Mouse (Mus musculus): ENCODE measurements around the gene Nupl1.
A peak's percentile ranks its signal among the peaks of the same experiment; 100 is the strongest.

Gene Nupl1

DNA sequence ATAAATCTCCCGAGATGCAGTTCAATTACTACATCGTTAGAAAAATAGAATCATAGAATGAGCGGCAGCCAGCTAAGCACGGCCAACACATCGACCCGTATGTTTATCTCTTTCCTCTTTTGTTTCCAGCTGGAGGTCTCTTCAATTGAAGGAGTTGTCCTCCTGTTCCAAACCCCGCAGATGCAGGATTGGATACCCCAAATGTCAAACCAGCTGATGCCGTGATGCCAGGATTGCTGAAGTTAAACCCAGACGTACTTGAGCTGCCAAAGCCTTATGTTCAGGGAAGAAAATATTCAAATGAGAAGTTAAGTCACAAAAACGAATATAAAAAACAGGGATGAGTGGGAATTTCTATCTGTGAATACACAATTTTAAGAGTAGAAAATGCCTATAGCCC, 31.3 kb downstream of the Nupl1 start:
- no peak for DNase-seq

DNA sequence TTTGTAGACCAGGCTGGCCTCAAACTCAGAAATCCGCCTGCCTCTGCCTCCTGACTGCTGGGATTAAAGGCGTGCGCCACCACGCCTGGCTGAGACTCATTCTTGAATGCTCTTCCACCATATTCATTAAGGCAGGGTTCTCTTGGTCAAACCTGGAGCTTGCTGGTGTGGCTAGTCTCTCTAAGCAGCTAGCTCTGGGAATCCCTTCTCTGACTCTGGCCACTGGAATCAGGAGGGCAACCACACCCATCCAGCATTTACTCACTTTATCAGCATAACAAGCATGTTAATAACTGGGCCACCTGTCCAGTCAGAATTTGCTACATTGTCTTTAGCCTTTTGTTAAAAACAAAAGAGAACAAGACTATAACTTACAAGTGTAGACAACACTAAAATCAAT, 33.6 kb downstream of the Nupl1 start:
- DNase-seq: no peak

DNA sequence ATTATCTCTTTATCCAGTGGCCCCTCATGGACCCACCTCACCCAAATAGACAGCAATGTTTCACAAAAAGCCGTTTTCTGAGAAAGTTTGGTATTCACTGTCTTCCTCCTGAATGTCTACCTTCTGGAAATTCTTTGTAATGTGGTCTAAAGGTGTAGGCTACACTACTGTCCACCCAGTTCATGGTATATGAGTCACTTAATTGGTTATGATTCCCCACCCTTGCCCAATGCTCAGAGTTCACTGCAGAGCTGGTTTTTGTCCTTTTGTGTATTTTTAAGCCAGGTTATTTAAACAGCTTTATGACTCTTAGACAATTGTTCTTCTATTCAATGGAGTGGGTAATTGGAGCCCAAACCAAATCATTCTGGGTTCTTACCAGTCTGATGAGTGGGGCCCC, 35.1 kb downstream of the Nupl1 start:
- no peak for DNase-seq

DNA sequence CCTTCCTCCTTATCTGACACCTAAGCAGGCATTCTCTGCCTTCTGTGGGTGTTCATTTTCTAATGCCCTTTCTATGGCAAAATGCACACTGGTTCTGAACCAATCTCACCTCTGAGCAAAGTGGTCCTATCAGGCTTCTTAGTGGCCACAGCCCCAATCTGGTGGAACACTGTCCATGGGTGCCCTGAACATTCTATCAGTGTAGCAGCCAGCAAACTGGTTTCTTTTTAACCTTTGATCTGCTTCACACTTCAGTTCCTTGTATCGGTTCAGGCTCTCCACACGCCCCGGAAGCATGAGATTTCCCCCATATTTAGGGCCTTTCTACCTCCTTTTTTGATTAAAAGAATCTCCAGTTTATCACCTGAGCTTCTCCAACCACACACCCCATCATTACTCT, 36.2 kb downstream of the Nupl1 start:
- DNase-seq: no peak

DNA sequence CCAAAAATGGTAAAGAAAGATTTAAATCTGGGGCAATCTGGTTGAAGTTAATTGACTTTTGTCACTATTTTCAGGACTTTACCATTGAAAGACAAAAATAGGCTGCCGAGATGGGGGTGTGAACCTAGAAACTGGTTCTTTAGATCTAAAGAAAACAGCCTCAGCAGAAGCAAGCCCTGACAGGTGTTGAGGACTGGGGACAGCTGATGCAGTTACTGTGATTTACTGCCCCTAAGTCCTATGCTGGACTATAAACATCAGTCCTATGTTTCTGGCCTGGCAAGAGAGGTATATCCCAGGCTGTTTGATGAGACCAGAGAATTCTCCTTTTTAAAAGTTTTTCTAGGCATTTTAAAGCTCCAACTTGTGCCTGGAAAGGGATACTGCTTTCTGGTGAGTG, 37.2 kb downstream of the Nupl1 start:
- no peak for DNase-seq

DNA sequence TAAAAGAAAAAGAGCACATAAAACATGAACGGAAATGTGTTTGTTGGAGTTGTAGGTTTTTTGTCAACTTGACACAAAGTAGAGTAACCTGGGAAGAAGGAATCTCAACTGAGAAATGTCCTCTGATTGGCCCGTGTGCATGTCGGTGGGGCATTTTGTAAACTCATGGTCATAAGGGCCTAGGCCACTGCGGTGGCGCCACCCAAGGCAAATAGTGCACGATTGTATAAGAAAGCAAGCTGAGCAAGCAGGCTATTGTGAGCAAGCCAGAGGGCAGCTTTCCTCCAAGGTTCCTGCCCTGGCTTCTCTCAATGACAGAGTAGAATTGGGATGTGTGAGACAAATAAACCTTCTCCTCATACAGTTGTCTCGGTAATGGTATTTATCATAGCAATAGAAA, 42.1 kb downstream of the Nupl1 start:
- no peak for DNase-seq

DNA sequence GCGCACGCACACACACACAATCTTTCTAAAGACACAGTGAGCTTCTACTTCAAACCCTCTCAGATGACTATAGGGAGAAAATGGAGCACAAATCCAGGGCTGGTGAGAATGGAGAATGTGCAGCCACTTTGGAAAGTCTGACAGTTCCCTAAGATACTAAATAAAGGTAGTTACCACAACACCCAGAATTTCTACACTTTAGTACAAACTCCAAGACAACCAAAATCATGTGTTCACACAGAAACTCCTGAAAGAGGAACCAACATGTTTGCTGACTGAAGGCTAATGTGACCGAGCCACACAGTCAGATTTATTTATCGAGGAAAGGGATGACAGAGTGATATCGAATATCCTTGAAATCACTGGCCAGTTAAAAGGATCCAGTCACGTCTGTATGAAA, 46.2 kb downstream of the Nupl1 start:
- no peak for DNase-seq

DNA sequence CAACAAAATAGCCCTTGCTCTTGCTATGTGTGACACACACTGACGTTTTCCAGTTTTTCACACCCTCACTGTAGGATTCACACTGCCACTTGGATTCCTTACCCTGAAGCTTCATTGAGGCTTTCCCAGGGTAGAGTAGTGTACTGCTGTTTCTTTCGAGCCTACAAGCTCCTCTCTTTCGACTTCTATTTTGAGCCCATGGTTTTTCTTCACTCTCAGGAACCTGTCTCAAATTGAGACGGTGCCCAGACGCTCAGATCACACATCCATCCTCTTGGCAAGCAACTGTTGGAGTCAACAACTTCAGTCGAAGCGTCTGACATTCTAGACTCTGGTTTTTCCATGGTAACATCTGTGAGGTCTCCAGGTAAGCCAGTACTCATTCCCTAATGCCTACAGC, 54.3 kb downstream of the Nupl1 start, which contains the start of gene Atp8a2:
Gene Atp8a2, minus strand, starts transcription at position 296 of the 400 bp plus-strand sequence.
- DNase-seq: no peak

DNA sequence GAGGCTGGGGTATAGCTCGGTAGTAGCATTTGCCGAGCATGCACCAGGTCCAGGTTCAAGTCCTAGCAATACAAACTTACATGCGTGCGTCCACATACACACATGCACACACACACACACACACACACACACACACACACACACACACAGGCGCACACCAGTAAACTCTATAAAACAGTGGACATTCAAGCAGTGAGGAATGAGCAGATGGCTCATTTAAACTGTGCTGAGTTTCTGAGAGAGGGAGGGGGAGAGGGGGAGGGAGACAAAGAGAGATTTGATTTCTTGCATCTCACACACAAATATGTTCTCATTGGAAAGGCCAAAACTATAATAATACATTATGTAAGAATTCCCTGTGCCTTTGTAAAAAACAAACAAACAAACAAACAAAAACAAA, 55.2 kb downstream of the Nupl1 start:
- DNase-seq: no peak

DNA sequence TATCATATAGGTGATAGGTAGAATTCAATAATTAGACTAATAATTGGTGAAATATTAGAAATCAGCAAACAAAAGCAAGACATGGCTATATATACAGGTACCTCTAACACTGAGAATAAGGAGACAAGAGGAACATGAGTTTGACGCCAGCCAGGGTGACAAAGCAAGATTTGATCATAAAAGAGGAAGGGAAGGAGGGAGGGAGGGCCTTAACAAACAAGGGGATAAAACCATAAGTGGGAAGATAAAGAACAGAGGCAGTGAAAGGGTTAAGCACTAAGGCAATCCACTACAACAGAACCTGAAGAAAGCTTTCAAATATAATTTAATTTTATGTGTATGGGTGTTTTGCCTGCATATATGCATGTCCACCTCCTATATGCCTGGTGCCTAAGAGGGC, 56.6 kb downstream of the Nupl1 start:
- DNase-seq: no peak

DNA sequence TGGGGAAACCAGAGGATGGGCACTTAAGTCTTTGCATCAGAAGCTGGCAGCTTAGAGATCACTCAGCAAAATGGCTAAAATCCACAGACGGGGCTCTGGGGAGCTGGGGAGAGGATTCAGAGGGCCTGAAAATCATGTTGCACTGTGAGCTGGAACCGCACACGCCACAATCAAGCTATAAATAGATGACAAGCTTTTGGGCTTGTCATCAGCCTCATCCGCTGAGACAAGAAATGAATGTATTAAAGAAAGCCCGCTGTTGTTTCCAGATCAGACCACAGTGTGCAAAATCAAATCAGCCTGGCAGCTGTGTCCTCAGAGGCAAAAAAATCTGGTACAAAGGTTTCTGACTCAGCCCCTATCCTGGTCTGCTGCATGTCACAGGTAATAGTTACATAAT, 61.5 kb downstream of the Nupl1 start:
- no peak for DNase-seq

DNA sequence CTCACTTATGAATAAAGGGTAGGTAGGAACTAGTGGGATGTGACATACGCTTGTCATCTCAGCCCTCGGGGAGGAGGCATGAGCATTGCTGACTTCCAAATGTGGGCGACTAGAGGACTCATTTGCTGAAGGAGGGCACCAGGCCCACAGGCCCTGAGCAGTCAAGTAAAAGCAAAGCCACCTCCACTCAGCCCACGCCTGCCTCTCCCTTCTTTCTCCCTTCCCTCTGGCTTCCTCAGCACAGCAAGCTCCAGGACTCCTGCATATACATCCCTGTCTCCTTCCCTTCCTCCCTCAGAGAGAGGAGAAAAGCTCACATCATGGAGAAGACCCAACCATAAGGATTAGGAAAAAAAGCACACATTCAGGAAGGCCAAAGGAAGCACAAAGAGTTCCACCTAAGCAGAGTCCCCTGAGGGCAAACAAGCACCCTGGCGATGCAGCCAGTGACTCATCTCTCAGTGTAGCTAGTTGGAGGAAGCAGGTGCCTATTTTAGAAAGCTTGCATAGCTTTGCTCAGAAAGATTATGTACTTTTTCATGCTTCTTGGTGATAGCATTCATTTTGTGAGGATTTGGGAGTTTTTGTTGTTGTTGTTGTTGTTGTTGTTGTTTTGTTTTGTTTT, 62.9 kb downstream of the Nupl1 start:
- DNase-seq: no peak

DNA sequence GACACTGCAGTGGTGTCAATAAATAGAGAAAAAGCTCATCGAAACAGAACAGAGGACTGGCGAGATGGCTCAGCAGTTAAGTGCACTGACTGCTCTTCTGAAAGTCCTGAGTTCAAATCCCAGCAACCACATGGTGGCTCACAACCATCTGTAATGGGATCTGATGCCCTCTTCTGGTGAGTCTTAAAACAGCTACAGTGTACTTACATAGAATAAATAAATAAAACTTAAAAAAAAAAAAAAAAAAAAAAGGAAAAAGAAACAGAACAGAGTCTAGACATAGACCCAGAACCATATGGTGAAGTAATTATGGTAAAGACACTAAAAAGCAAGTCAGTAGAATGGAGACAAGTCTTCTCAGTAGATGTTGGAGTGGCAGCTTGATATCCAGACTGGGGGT, 69.9 kb downstream of the Nupl1 start:
- no peak for DNase-seq

DNA sequence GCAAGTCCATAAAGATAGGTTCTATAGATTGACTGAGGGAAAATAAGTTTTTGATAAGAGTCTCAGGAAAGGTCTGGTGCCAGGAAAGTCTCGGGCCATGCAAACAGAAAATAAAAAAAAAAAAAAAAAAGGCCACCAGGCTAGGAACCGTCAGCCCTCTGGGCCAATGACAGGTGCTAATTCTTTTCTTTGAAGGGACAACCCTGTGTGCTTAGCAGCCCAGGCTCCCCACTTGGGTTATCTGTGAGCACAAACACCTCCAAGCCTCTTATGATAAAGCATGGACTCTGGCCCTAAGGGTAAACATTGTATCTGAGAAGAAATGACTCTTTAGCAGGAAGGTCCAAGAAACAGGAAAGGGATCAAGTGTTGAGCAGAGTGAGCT, 72.7 kb downstream of the Nupl1 start:
- DNase-seq: no peak

DNA sequence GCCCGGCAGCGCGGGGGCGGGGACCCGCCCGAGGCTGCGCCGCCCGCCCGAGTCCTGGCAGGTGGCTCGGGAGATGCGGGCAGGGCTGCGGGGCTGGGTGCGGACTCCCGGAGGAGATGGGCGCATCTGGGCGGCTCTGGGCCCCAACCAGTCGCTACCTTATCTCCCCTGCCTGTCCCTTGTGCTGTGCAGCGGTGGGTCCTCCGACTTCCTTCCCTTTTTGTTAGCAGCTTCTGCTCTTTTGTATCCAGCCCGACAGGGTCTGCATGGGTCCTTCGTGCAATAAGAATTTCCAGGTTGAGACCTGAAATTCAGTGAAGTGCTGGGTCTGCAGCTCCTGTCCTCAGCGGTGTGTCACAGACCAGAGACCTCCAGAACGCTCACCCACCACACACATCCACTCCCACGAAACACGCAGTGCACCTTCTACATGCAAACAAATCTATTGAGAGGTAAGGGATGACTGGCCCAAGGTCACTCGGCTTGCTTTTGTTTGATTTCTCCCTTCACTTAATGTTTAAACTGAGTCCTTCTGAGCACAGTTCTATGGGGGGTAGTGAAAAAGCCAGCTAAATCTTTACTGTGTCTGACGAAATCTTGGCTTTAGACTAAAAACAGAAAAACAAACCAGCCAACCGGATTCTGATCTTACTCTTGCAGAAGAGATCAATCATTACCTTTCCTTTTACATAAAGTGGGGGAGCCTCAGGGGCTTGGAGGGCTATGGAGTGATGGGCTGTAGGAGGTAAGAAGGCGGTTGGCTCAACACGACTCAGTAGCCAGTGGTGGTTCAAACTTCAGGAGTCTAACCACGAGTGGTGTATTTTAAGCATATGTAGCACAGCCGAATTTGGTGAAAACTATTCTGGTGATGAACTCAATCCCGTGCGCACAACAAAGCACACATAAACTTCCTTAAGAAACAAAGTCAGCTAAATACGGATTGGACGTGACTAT, 73.3 kb downstream of the Nupl1 start:
- DNase-seq: peak; percentile 69

DNA sequence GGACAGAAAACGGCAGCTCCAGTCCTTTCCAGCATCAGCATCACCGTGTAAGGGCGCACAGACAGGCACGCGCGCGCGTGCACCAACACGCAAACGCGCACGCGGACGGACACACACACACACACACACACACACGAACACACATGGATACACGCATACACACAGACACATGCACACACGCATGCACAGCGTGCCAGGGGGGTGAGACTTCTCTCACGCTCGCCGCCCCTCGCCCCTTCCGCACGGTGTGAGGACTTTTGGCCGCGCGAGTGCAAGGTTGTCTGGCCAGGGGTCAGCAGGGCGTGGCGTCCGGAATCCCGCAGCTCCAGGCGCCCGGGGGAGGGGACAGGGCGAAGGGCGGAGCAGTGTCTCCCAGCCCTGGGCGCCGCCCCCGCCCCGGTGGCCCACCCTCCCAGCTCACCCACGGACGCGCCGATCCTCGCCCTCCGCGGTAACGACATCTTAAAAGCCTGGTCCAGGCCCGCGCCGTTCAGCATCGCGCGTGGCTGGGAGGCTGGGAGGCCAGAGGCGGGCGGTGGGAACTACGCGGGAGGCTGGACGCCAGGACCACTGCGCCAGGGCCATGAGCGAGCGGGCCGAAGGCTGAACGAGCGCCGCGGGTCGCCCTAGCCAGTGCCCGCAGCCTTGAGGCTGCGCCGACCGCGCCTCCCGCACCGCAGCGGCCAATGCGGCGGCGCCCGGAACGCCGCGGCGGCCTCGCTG, 74.2 kb downstream of the Nupl1 start:
- DNase-seq: peak; percentile 78

DNA sequence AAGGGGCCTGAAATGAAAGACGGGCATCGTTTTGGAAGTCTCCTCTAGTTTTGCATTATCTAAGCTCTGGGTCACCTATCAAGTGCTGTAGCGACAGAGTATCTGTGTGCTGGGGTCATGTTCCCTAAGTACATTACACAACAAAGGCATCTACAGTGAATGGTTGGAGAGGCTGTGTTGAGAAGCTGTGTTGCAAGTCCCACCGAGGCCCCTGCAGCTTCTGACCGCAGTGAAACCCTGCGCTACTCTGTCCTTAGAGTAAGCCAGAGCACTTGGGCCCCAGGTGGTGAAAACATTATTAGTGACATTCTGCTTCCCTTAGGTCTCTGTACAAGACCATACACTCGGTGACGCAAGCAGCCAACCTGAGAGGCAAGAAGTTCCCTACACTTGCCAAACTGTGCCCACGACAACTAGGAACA, 74.8 kb downstream of the Nupl1 start:
- DNase-seq: no peak

DNA sequence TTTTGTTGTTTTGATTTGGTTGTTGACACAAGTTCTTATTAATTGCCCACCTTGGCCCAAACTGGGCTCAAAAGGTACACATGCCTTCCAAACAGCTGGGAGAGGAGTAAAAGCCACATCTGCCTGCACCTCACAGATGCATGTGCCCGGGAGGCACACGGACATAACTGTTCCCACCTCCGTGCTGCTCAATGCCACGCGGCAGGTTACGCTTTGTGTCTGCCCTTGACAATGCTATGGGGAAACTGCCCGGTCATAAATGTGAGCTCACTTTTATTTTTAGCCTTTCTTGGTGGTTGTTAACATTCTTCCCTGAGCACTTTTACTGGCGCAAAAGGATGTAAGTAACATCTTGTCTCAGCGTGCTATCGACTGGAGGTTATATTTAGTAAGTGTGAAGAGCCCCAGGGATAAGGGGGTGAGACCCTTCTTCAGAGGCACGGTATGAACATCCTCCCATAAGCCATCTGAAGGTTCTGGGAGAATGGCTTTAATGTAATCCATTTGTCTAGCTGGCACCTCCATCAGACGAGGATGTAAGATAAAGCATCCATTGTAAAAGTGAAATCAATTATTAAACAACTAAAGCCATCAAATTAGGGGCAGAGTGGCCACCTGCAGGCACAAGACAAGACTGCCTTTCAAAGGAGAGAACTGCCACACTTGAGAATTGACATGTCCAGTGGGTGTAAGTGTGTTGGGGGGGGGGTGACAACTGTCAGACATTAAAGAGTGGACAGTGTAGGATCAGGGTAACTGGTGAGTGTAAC, 78.8 kb downstream of the Nupl1 start:
- no peak for DNase-seq

DNA sequence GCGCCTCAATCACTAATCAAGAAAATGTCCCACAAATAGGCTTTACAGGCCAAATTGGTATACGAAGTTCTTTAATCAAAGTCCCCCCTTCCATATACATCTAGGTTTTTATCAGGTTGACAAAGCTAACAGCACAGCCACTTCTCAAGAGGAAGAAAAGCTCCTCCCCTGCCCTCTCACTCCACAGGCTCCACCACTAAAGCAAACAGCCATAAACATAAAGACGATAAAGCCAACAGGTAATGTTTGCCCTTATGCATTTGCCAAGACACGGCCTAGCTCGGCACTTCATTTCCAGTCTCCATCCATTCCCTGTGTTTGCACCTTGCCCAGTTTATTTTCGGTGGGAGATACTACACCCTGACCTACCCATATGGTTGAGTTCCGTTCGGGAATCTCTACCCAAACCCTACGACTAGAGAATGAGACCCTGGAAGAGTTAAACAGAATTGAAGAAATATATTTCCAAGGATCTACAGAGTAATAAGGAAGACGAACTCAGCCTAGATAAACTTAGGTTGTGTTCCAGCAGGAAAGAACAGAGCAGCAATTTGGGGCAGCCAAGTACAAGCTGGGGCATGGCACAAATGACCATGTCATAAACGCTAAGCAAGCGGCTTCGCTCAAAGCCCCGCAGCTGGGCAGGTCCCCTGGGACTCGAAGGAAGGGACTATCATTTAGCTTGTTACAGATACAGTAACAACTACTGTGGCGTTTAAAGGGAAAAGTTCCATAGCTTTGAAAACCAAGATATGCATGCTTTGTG, 80.2 kb downstream of the Nupl1 start:
- no peak for DNase-seq

DNA sequence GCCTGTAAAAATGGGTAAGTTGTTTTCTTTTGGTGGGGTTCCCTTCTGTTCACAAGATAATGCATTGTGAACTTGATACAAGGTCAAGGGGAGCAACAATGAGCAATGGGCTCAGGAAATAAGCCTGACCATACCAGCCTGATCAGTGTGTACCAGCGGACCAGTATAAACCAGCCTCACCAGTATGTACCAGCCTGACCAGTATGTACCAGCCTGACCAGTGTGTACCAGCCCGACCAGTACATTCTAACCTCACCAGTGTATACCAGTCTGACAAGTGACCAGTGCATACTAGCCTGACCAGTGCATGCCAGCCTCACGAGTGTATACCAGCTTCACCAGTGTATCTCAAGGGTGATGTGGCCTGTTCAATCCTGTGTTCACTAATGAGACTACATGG, 87.9 kb downstream of the Nupl1 start:
- DNase-seq: no peak

DNA sequence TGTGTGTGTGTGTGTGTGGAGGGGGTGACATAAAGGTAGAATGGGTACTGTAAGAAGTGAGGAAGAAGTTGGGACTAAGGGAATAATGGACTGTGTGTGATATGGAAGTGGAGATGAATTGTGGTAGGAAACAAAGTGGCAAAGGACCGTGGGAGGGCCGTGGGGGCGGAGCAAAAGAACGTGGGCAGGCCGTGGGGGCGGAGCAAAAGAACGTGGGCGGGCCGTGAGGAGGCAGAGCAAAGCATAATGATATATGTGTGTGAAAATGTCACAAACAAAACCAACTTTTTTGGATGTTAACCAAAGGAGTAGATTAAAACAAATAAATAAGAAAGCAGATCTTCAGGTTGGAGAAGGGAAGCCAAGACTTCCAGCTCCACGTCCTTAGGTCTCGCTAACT, 98.9 kb downstream of the Nupl1 start:
- DNase-seq: no peak

DNA sequence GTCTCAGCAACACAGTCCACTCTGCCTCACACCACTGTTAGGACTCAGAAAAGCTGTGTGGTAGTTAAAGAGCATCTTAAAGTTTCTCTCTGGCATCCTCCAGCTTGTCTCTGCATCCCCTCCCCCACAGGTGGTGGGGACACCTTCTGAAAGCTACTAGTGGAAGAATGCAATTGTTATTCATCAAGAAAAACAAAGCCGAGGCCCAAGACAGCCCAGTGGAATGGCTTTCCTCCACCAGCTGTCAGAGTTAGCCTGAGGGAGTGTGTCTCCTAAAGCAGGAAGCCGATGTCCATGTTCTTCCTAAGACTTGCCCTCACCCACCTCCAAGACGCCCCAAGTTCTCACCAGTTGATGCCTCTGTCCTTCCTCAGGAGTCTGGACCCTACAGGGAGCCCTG, 102.3 kb downstream of the Nupl1 start:
- DNase-seq: no peak

Data from cerebellum, adult 11-12 months (tissue).